Comparison of ENCODE assay signal across 8 mouse cellular contexts in the genomic region with DNA sequence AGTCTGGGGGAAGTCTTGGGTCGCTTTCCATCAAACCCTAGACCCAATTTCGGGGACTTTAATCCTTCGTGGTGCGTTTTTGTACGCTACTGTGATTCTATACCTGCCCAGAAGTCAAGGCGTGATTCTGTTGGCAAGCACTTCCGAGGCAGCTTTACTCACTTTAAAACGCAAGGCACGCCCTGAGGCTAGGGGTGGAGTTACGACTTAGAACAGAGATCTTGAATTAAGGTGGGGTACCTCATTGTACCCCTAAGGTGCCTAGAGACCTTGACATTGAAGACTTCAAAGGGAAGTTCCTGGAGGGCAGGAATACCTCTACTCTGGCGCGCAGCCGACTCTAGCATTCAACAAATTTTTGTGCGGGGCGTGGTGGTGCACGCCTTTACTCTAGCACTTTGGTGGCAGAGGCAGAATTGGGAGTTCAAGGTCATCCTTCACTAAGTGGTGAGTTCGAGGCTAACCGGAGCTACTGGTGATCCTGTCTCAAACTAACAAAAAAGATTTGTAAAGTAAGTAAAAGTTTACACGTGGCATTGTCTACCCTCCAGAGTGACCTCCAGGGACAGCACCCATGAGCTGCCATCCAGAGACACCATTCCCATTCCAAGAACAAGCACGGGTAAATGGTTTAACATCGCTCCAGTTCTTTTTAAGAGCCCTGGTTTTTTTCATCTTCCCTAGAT. TPM values are rescaled to one million over a fixed set of nuclear protein-coding genes. Genes with fewer than 3 reads are reported as not detected.
DNase-seq lines count a peak whose midpoint lies in the region; ATAC-seq and TF ChIP-seq lines count a peak whose summit lies in the region.

No protein-coding gene starts in this region.

- H3K4me1 ChIP-seq in bone marrow, adult 2 months (ENCODE audit: control insufficient read depth, insufficient read depth, low read length), result no peaks in the 10 kb centered on the region; the same call in 1 of the 2 replicates
- H3K4me1 ChIP-seq in heart, embryonic 15.5 days (replicated peaks), result peaks cover 60% of the 10 kb centered on the region
- peaks cover 36% of the 10 kb centered on the region for H3K4me1 ChIP-seq in midbrain, embryonic 14.5 days (ENCODE audit: control insufficient read depth, insufficient read depth, low read length)

- peak overlapping the region; percentile 62 for H3K4me3 ChIP-seq in bone marrow, adult 2 months (replicated peaks; ENCODE audit: control insufficient read depth, low read depth, low read length)
- H3K4me3 ChIP-seq in heart, embryonic 15.5 days, result peak overlapping the region; percentile 82
- H3K4me3 ChIP-seq in midbrain, embryonic 14.5 days (replicated peaks; ENCODE audit: low read depth, low read length), result peak overlapping the region; percentile 87

- WGBS in bone marrow, adult 2 months, result 1% methylated on average over 21 of the region's 21 CpGs
- WGBS in heart, embryonic 15.5 days, result 2% methylated on average over 21 of the region's 21 CpGs
- 1% methylated on average over 21 of the region's 21 CpGs for WGBS in midbrain, embryonic 14.5 days

- no peak for TF ChIP-seq POLR2A in bone marrow, adult 2 months (IDR thresholded peaks at IDR 0.05; ENCODE audit: borderline replicate concordance, control insufficient read depth, low read depth, low read length)

- no peaks in the 10 kb centered on the region for H3K9me3 ChIP-seq in heart, embryonic 15.5 days (replicated peaks)
- no peaks in the 10 kb centered on the region for H3K9me3 ChIP-seq in midbrain, embryonic 14.5 days (ENCODE audit: control insufficient read depth, low read length)

- H3K4me2 ChIP-seq in heart, embryonic 15.5 days, result peak overlapping the region; percentile 73
- peak overlapping the region; percentile 79 for H3K4me2 ChIP-seq in midbrain, embryonic 14.5 days (ENCODE audit: low read length)

- peaks cover 20% of the 10 kb centered on the region for H3K36me3 ChIP-seq in heart, embryonic 15.5 days
- peaks cover 5% of the 10 kb centered on the region; the same call in 1 of the 2 replicates for H3K36me3 ChIP-seq in midbrain, embryonic 14.5 days (ENCODE audit: control insufficient read depth, insufficient read depth, low read length)

- H3K27me3 ChIP-seq in heart, embryonic 15.5 days, result no peaks in the 10 kb centered on the region
- H3K27me3 ChIP-seq in midbrain, embryonic 14.5 days (ENCODE audit: control insufficient read depth, insufficient read depth, low read length), result peaks cover 18% of the 10 kb centered on the region

- H3K27ac ChIP-seq in bone marrow, adult 2 months (ENCODE audit: control insufficient read depth, insufficient read depth, low read depth, low read length, poor library complexity), result peak overlapping the region; percentile 82
- peak overlapping the region; percentile 89 for H3K27ac ChIP-seq in heart, embryonic 15.5 days
- no peak overlapping the region for H3K27ac ChIP-seq in midbrain, embryonic 14.5 days (replicated peaks; ENCODE audit: low read depth, low read length)

- DNase-seq in cerebellum, adult 9-11 months, result peak; percentile 69
- DNase-seq in cerebellum, adult 11 months, result no peak
- DNase-seq in kidney, postnatal 36 days, result peak; percentile 70 to 76
- DNase-seq in midbrain, embryonic 14.5 days, result no peak
- no peak for DNase-seq in Muller cell, postnatal 12 days (ENCODE audit: inconsistent ontology term)
- DNase-seq in left cerebral cortex, adult 8-10 months (ENCODE audit: low spot score in 2 of 2), result no peak

- ATAC-seq in heart, embryonic 15.5 days (replicated peaks; ENCODE audit: insufficient number of reproducible peaks, insufficient read depth, low FRiP score, low read depth), result no peak
- ATAC-seq in midbrain, embryonic 14.5 days (ENCODE audit: low FRiP score, low TSS enrichment), result no peak

- peak overlapping the region; percentile 86 for H3K9ac ChIP-seq in heart, embryonic 15.5 days
- H3K9ac ChIP-seq in midbrain, embryonic 14.5 days (replicated peaks; ENCODE audit: low read length), result peak overlapping the region; percentile 88; the same call in 1 of the 2 replicates

- TF ChIP-seq CTCF in bone marrow, adult 2 months (IDR thresholded peaks at IDR 0.05; ENCODE audit: control insufficient read depth, insufficient read depth, low read length), result no peak

RNA-seq across cellular contexts. Expression of a gene that starts 0.9 kb away (rescaled TPM):
- 13.0 and 23.7 TPM in 2 replicates for polyA plus RNA-seq in bone marrow, adult 2 months (2011; ENCODE audit: insufficient read depth, insufficient read length, low replicate concordance, missing spikeins)
- polyA plus RNA-seq in heart, embryonic 15.5 days (2015; fragmentation: Nextera tagmentation; extraction: Ambion mirVana), result 2.2 and 2.3 TPM in 2 replicates
- 6.2 and 9.0 TPM in 2 replicates for polyA plus RNA-seq in midbrain, embryonic 14.5 days (2014; fragmentation: Nextera tagmentation; extraction: Ambion mirVana)
- total RNA-seq in left cerebral cortex, adult 8-10 months (2022), result 100 to 1,000 TPM; 141 to 184 (median 161) TPM

RNA-seq across cellular contexts. Expression of a gene that starts 23.3 kb away (rescaled TPM):
- 29.3 and 76.0 TPM in 2 replicates for polyA plus RNA-seq in bone marrow, adult 2 months (2011; ENCODE audit: insufficient read depth, insufficient read length, low replicate concordance, missing spikeins)
- polyA plus RNA-seq in heart, embryonic 15.5 days (2015; fragmentation: Nextera tagmentation; extraction: Ambion mirVana), result 60.7 and 69.4 TPM in 2 replicates
- polyA plus RNA-seq in midbrain, embryonic 14.5 days (2014; fragmentation: Nextera tagmentation; extraction: Ambion mirVana), result 17.4 and 21.8 TPM in 2 replicates
- total RNA-seq in left cerebral cortex, adult 8-10 months (2022), result 10 to 100 TPM; 44.0 to 61.2 (median 54.6) TPM

RNA-seq across cellular contexts. Expression of a gene that starts 32.8 kb away (rescaled TPM):
- polyA plus RNA-seq in bone marrow, adult 2 months (2011; ENCODE audit: insufficient read depth, insufficient read length, low replicate concordance, missing spikeins), result 0.41 and 6.1 TPM in 2 replicates
- polyA plus RNA-seq in heart, embryonic 15.5 days (2015; fragmentation: Nextera tagmentation; extraction: Ambion mirVana), result 0.71 and 1.1 TPM in 2 replicates
- polyA plus RNA-seq in midbrain, embryonic 14.5 days (2014; fragmentation: Nextera tagmentation; extraction: Ambion mirVana), result 1.9 and 2.8 TPM in 2 replicates
- total RNA-seq in left cerebral cortex, adult 8-10 months (2022), result 10 to 100 TPM; 65.6 to 80.8 (median 72.9) TPM

RNA-seq across cellular contexts. Expression of a gene that starts 37.9 kb away (rescaled TPM):
- polyA plus RNA-seq in bone marrow, adult 2 months (2011; ENCODE audit: insufficient read depth, insufficient read length, low replicate concordance, missing spikeins), result 7.0 and 10.7 TPM in 2 replicates
- polyA plus RNA-seq in heart, embryonic 15.5 days (2015; fragmentation: Nextera tagmentation; extraction: Ambion mirVana), result 10.9 and 11.5 TPM in 2 replicates
- polyA plus RNA-seq in midbrain, embryonic 14.5 days (2014; fragmentation: Nextera tagmentation; extraction: Ambion mirVana), result 25.5 and 31.2 TPM in 2 replicates
- 10 to 100 TPM; 35.3 to 39.6 (median 37.6) TPM for total RNA-seq in left cerebral cortex, adult 8-10 months (2022)

RNA-seq across cellular contexts. Expression of a gene that starts 40.8 kb away (rescaled TPM):
- 138 and 152 TPM in 2 replicates for polyA plus RNA-seq in bone marrow, adult 2 months (2011; ENCODE audit: insufficient read depth, insufficient read length, low replicate concordance, missing spikeins)
- polyA plus RNA-seq in heart, embryonic 15.5 days (2015; fragmentation: Nextera tagmentation; extraction: Ambion mirVana), result 337 and 364 TPM in 2 replicates
- 456 and 503 TPM in 2 replicates for polyA plus RNA-seq in midbrain, embryonic 14.5 days (2014; fragmentation: Nextera tagmentation; extraction: Ambion mirVana)
- 100 to 1,000 TPM; 117 to 140 (median 132) TPM for total RNA-seq in left cerebral cortex, adult 8-10 months (2022)

Comparison
In these comparisons a context has a peak if more than half of its experiments do, and no peak if none do; other contexts are left out.
1. DNase-seq: peak in cerebellum, adult 9-11 months (single experiment) and kidney, postnatal 36 days (2 of 2); none in cerebellum, adult 11 months (single experiment), midbrain, embryonic 14.5 days (single experiment), Muller cell, postnatal 12 days (single experiment) and left cerebral cortex, adult 8-10 months (0 of 2).
2. Peak in every context shown above with its lines, with median percentiles within 50 percentile points of each other: H3K4me3 ChIP-seq.